Mouse (Mus musculus): ENCODE results near the gene Trpv5.

DNA sequence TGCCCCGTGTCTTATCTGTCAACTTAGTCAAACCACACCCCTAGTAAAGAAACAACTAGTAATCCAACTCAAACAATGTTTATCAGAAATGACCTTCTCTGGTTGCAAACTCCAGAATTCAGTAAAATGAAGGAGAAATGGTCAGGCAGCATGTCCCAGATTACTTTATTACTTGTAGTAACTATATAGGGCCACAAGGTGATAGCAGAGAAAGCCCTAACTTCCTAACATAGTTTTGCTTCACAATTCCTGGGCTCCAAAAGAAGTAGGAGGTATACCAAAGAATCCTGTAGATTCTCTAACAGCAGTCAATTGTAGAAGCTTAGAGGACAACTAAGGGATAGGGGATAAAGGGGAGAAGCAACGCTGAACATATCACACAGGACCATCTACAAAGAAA is 49.8 kb downstream of the Trpv5 start:
- TF ChIP-seq CTCF (IDR thresholded peaks at IDR 0.05; ENCODE audit: borderline replicate concordance, insufficient read depth, low read length) (no peak), POLR2A (IDR thresholded peaks at IDR 0.05; ENCODE audit: low read depth, low read length) (no peak)

Data from embryonic fibroblast, embryonic 13.5 days (primary cell).